Mouse (Mus musculus): Measurements from ENCODE around the gene Pacrg. TPM values are rescaled to one million over a fixed set of nuclear protein-coding genes. Genes with fewer than 3 reads are reported as not detected.

Gene Pacrg
- total RNA-seq, 2 experiments from 2014 or later, result 22.9 to 24.3 TPM

DNA sequence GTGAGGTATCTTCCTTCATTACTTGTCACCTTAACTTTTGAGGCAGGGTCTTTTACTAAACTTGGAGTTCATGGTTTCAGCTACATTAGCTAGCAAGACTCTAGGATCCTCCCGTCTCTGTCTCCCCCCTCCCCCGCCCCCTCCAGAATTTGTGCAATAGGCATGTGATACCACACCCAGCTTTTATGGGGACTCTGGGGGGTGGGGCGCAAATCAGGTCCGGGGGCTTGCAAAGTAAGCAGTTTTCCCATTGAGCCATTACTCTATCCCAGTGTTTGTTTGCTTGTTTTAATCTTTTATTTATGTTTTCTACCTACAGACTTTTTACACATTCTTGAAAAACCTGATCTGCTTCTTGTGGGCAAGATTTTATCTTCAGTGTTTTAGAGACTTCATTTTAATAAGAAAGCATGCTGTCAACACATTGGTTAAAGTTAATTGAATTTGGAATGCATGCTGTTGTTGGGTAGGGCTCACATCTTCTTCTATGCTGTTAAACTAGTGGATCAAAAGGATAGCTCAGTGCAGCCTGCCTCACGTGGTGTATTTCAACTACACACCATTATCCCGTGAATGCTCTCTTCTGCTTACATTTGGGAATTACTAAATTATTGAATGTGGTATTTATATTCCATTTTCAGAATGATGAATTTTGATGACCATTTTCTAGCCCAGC is 408.1 kb downstream of the Pacrg start:
- DNase-seq (ENCODE audit: low spot score in 2 of 2), result no peak
- no peak overlapping the region for H3K4me3 ChIP-seq

DNA sequence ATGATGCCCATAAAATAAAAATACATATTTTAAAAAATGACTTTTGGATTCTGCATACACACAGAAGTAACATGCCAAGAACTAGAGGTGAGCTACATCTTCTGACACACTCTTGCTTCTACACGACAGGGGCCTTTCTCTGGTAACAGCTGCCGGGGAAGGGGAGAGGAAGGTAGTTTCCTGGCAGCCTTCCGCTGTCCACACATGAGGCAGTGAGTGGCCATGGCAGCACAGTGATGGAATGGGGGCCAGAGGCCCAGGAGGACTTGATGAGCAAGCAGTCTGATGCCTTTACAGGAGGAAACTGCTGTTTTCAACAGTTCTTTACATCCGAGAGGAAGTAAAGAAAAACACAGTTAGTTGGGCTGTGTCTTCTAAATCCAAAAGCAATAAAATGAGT is 409.3 kb downstream of the Pacrg start:
- peak overlapping the region; percentile 43; the same call in 1 of the 2 replicates for H3K27ac ChIP-seq

More for the DNA sequence above, 408.1 kb downstream of the Pacrg start:
- no peak overlapping the region; the same call in 1 of the 2 replicates for H3K27ac ChIP-seq
- no peak for TF ChIP-seq CTCF (conservative IDR thresholded peaks at IDR 0.05)

DNA sequence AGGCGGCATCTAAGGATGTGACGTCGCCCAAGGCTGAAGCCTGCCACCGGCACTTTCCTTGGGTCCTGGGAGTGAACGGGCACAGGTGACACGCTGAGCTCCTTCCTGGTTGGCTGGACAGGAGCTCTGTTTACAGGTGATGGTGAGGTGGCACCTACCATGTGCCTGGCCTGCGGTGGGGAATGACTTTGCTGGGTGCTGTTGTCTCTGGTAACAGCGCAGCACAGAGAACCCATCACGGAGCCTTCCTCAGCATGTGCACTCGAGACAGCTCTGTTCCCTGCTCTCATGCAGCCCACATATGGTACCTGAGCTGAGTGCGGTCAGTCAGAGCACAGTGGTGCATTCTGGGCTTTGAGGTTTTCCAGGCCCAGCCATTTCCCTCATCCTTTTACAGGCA is 410.7 kb downstream of the Pacrg start:
- no peak for TF ChIP-seq CTCF (conservative IDR thresholded peaks at IDR 0.05)
- Histone ChIP-seq H3K4me3 (no peak overlapping the region), H3K27ac (no peak overlapping the region)
- peak in 1 of 2 experiments; percentile 1 for DNase-seq (ENCODE audit: low spot score in 2 of 2)

More for the DNA sequence above, 409.3 kb downstream of the Pacrg start:
- DNase-seq (ENCODE audit: low spot score in 2 of 2), result peak in 1 of 2 experiments; percentile 8
- no peak for TF ChIP-seq CTCF (conservative IDR thresholded peaks at IDR 0.05)
- no peak overlapping the region for H3K4me3 ChIP-seq

DNA sequence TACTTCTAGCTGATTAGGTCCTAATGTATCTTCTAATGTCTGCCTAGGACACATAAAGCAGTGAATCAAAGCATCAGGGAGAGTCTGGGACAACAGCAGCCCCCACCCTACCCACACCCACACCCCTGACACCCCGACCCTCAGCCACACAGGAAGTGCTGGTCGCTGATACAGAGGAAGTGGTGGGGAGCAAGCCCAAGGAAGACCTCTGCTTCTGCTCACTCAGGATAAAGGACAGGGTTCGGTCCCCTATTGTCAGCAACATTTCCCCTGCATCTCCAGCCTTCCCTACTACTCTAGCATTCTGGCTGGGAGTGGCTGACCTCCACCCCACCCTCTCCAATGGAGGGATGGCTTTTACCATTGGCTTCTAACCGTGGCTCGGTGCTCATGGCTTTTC is 414.8 kb downstream of the Pacrg start:
- Histone ChIP-seq H3K27ac (no peak overlapping the region), H3K4me3 (no peak overlapping the region)
- DNase-seq (ENCODE audit: low spot score in 2 of 2), result peak in 1 of 2 experiments; percentile 5
- TF ChIP-seq CTCF (conservative IDR thresholded peaks at IDR 0.05), result no peak

DNA sequence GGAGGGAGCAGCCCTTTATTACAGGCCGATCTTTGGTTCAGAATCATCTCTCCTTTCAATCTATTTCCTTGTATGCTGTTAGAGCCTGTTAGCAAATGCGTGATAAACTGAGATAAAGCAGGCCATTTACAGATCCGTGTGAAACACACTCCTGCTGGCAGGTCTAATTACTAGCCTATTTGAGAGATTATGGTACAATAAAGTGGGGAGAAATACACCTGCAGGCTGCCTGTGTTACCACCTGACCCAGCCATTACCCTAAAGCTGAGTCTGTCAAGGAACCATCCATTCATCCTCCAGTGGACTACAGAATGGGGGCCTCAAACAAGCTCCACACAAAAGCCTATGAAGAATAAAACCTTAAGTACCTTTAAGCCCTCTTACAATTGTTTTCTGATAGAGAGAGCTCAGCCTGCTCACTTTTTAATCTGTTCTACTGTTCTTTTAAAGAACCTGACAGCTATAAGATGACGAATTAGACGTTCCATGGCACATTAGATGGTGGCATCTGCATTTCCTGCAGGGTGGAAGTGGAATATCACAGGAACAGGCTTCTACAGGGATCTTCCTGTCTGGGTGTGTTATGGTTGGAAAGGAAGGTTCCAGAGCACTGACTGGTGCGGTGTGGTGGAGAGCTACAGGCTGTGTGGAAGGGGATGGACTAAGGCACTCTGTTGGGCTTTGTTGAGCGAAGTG is 422.4 kb downstream of the Pacrg start:
- no peak for TF ChIP-seq CTCF (conservative IDR thresholded peaks at IDR 0.05)
- no peak overlapping the region for H3K27ac ChIP-seq
- no peak overlapping the region for H3K4me3 ChIP-seq
- peak in 1 of 2 experiments; percentile 6 for DNase-seq (ENCODE audit: low spot score in 2 of 2)

DNA sequence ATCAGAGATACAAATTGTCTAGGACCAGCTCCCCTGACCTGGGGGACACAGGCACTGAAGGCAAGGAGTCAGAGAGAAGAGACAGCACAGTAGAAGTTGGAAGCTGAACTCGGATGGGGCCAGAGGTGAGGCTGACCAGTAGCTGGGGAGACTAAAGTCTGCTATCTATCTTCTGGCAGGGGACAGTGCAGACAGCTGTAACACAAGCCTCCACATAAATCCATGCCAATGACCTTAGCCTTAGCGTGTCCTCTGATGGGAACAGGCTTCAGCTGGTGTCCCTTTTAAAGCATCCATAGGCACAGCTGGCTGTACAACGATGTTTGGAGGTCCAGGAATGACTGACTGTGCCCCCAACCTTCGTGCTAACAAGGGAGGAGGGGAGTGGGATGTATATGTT is 423.1 kb downstream of the Pacrg start:
- no peak for DNase-seq (ENCODE audit: low spot score in 2 of 2)
- TF ChIP-seq CTCF (conservative IDR thresholded peaks at IDR 0.05), result no peak
- no peak overlapping the region for H3K4me3 ChIP-seq
- H3K27ac ChIP-seq, result no peak overlapping the region

DNA sequence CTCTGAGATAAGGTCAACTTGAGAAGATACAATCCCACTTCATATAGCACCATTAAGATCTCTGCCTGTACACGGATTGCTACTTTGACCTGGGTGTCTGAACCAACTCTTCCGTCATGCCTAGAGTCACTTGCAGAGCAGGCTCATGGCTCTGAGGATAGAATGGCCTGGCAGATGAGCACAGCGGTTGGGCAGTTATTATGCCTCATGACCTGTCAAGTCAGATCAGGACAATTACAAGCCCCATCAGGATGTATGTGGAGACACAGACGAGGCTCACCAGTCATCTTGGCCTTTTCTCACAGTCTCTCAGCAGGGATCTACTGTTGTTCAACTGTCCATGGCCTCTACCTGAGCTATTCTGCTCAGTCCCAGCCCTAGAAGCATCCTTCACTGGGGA is 424.0 kb downstream of the Pacrg start:
- DNase-seq (ENCODE audit: low spot score in 2 of 2), result peak in 1 of 2 experiments; percentile 0
- TF ChIP-seq CTCF (conservative IDR thresholded peaks at IDR 0.05), result no peak
- no peak overlapping the region for H3K4me3 ChIP-seq
- H3K27ac ChIP-seq, result no peak overlapping the region

DNA sequence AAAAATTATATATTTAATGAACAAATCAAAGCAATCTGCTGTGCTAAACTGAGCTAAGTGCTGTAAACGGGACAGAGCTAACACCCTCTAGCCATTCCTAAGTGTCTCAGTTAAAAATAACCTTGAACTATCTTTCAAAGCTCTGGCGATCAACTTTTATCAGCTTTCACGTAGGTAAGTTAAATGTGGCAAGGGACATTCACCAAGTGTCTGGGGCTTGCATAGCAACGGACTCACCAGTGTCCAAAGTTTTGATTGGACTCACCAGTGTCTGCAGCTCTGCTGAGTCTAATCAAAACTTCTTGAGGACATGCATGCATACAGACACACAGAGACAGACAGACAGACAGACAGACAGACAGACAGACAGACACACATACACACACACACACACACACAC is 425.7 kb downstream of the Pacrg start:
- no peak for DNase-seq (ENCODE audit: low spot score in 2 of 2)
- no peak for TF ChIP-seq CTCF (conservative IDR thresholded peaks at IDR 0.05)
- Histone ChIP-seq H3K27ac (no peak overlapping the region), H3K4me3 (no peak overlapping the region)

DNA sequence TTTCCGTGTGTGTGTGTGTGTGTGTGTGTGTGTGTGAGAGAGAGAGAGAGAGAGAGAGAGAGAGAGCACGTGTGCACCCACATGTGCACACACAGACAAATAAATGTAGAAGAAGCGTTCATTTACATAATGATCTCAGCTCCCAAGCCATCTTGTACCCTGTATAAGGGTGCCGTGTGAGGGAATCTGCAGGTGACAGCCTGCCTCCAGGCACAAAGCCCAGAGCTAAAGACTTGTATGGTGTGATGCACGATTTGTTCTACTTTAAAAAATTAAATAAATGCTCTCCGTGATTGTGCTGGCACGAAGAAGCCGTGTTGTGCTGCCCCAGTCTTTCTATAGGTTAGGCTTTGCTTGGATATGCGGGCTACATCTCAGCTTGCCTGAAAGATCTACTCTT is 426.2 kb downstream of the Pacrg start:
- DNase-seq (ENCODE audit: low spot score in 2 of 2), result peak in 1 of 2 experiments; percentile 6
- TF ChIP-seq CTCF (conservative IDR thresholded peaks at IDR 0.05), result no peak
- H3K4me3 ChIP-seq, result no peak overlapping the region

DNA sequence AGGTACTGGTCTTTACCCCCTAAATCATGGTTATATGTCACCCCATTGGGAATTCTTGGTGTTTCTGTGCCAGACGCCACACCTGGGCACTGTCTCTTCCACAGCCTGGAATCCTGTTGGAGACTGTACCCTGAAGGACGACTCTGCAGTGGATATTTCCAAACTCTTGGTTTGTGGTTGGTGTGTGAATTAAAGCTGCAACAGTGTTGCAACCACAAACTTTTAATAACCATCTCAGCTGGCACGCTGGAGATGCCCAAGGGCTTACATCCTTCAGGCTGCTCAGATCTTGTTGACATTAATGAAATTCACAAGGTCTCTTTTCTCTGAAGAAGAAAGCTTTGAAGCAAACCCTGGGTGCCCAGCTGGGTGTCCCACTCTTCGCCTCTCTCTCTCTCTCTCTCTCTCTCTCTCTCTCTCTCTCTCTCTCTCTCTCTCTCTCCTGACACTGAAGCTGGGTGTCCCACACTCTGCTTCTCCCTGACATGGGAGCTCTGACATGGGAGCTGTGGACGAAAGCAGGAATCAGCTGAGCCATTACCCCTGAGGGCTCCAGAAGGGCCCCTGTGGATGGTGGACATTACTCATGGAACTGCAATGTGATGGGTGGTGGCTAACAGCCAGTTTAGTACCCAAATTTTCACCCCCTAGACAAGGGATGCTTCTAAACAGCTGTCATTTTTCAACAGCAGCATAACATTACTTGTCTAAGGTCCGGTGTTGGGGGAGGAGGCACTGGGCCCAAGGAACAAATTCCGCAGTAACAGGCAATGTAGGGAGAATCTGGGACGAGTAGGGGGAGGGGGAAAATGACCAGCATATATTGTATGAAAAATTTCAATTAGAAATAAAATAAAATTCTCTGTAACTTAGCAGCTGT is 429.3 kb downstream of the Pacrg start:
- TF ChIP-seq CTCF (conservative IDR thresholded peaks at IDR 0.05), result no peak
- H3K4me3 ChIP-seq, result no peak overlapping the region
- H3K27ac ChIP-seq, result no peak overlapping the region
- peak in 1 of 2 experiments; percentile 2 for DNase-seq (ENCODE audit: low spot score in 2 of 2)

More for the DNA sequence above, 426.2 kb downstream of the Pacrg start:
- H3K27ac ChIP-seq, result no peak overlapping the region

DNA sequence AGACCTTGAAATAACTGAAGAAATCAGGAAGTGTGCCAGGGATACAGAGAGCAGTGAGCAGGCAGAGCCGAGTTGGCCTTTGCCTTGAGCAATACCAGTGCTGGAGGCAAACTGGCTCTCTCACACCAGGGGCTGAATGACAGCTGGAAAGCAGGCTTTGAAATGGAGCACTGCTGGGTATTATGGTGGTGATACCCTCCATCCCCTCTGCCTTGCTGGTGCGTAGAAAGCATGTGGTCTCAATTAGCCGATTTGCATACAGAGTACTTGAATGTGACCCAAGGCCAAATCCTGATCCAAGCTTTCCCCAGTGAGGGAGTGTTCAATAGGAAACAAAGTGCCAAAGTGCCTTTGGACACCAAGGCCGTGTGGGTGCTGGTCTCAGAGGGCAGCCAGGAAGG is 431.4 kb downstream of the Pacrg start:
- H3K4me3 ChIP-seq, result no peak overlapping the region
- peak overlapping the region; percentile 91 for H3K27ac ChIP-seq
- TF ChIP-seq CTCF (conservative IDR thresholded peaks at IDR 0.05), result no peak
- DNase-seq (ENCODE audit: low spot score in 2 of 2), result peak in 1 of 2 experiments; percentile 8

DNA sequence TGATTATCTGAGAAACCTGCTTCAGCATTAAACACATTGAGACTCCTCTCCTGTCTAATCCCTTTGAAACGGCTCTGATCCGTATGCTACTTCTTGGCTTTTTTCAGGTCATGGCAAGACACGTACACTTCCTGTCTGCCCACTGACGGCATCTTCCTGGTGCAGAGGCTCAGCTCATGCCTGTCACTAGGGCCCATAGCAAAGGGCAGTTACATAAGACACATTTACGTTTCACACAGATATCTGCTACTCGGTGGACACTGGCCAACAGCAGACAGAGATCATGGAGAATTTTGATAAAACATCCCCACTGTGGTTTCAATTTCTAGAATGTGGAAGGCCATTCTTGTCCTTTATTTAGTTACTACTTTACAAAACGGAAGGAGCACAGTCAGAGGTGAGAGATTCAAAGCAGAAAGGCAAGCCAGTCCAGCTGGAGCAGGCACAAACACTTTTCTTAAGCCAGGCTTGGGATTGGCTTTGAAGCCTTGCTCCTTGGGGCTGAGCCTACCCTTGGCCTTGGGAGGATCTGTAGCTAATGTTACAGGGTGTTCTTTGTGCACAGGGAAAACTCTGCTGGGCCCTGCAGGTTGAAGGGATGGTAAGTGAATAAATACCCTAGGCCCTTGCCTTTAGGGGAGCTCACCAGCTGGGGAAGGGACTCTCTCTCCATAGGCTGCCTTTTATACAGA is 432.9 kb downstream of the Pacrg start:
- peak in 1 of 2 experiments; percentile 7 for DNase-seq (ENCODE audit: low spot score in 2 of 2)
- H3K27ac ChIP-seq, result peak overlapping the region; percentile 91
- no peak overlapping the region for H3K4me3 ChIP-seq
- no peak for TF ChIP-seq CTCF (conservative IDR thresholded peaks at IDR 0.05)
